Mouse (Mus musculus) ES-E14 (cell line): ENCODE measurements around the gene Faap20. TPM values are rescaled to one million over a fixed set of nuclear protein-coding genes. Genes with fewer than 3 reads are reported as not detected.

Experiments
- DNase-seq: peaks from one replicate; pipeline ENCODE4 v3.0.0-alpha.2; 2013; ENCODE audit warnings: low read depth, low spot score
- H3K27ac ChIP-seq: 2 replicates; pipeline ENCODE4 v1.5.1; 2012; ENCODE audit warnings: low read depth, mild to moderate bottlenecking, low read length, moderate library complexity, mixed read lengths; ENCODE audit not compliant: poor library complexity, insufficient read depth, severe bottlenecking
- H3K36me3 ChIP-seq: 2 replicates; pipeline ENCODE4 v1.6.1; 2012; ENCODE audit warnings: mild to moderate bottlenecking, low read length, moderate library complexity, mixed read lengths; ENCODE audit not compliant: control insufficient read depth, poor library complexity, insufficient read depth, severe bottlenecking
- H3K4me1 ChIP-seq, 2 experiments: fragments of 150-350 bp in 1 of 2; sonication (generic) in 1 of 2; 2 replicates each; pipeline ENCODE4 v1.6.1; 2012; ENCODE audit warnings: low read length in 2 of 2, mild to moderate bottlenecking in 1 of 2, mixed read lengths in 1 of 2; ENCODE audit not compliant: control insufficient read depth in 2 of 2, insufficient read depth in 2 of 2, poor library complexity in 1 of 2
- H3K4me3 ChIP-seq, 2 experiments: fragments of 150-350 bp in 1 of 2; sonication (generic) in 1 of 2; 2 replicates each; pipeline ENCODE4 v1.5.1; 2012; ENCODE audit warnings: low read length in 2 of 2, low read depth in 1 of 2, mild to moderate bottlenecking in 1 of 2, mixed read lengths in 1 of 2; ENCODE audit not compliant: insufficient read depth in 1 of 2, poor library complexity in 1 of 2, severe bottlenecking in 1 of 2
- H3K9ac ChIP-seq: 2 replicates; pipeline ENCODE4 v1.6.1; 2012; ENCODE audit warnings: low read depth, mild to moderate bottlenecking, low read length, mixed read lengths; ENCODE audit not compliant: poor library complexity, insufficient read depth, severe bottlenecking
- H3K9me3 ChIP-seq: fragments of 150-350 bp; sonication (generic); 2 replicates; pipeline ENCODE4 v1.6.1; 2012; ENCODE audit warnings: low read depth, mild to moderate bottlenecking, low read length; ENCODE audit not compliant: control insufficient read depth, insufficient read depth
- CHD2 ChIP-seq: IDR thresholded peaks from 2 replicates; pipeline ENCODE4 v1.6.1; 2014; ENCODE audit warnings: mild to moderate bottlenecking, low read depth, low read length, inconsistent platforms
- HCFC1 ChIP-seq: IDR thresholded peaks from 2 replicates; pipeline ENCODE4 v1.6.1; 2012; ENCODE audit warnings: low read length, inconsistent platforms, borderline replicate concordance; ENCODE audit not compliant: insufficient read depth
- MAFK ChIP-seq: IDR thresholded peaks from 2 replicates; pipeline ENCODE4 v1.6.1; 2014; ENCODE audit warnings: mild to moderate bottlenecking, low read depth, low read length, inconsistent platforms; ENCODE audit not compliant: insufficient read depth
- ZC3H11A ChIP-seq: IDR thresholded peaks from 2 replicates; pipeline ENCODE4 v1.6.1; 2012; ENCODE audit warnings: low read depth, mild to moderate bottlenecking, inconsistent platforms, low read length, borderline replicate concordance
- ZNF384 ChIP-seq: IDR thresholded peaks from 2 replicates; pipeline ENCODE4 v1.6.1; 2012; ENCODE audit warnings: low read depth, low read length, inconsistent platforms
- in situ Hi-C, 2 experiments: fragments of 600-800 bp; cut with MboI; formaldehyde crosslinking; loops; one replicate each; pipeline ENCODE4 v1.15.1; 2025; ENCODE audit warnings: low sequenced_read_pairs in 2 of 2, inconsistent platforms in 1 of 2; ENCODE audit not compliant: unreplicated experiment in 2 of 2
- total RNA-seq: library from RNA; depleted of rRNA; stranded (reverse); fragments of 300-350 nt; gene quantifications from 2 replicates; pipeline ENCODE4 v1.2.3, GENCODE M21; 2012

The Faap20 gene
- total RNA-seq, 1 experiment, result 17.8 TPM

- H3K4me3 ChIP-seq, result no peak overlapping the region
- H3K4me1 ChIP-seq, result peaks cover 0 to 4% of the 10 kb centered on the region in 2 experiments; a peak in 1 of 4 replicates
- no peaks in the 10 kb centered on the region for H3K9me3 ChIP-seq
- H3K27ac ChIP-seq, result no peak overlapping the region
- no peaks in the 10 kb centered on the region for H3K36me3 ChIP-seq
- DNase-seq, result no peak
- H3K9ac ChIP-seq, result no peak overlapping the region
- no peak for TF ChIP-seq ZC3H11A
- in situ Hi-C loops, result loop anchor here in 1 of 2 experiments (25.0 kb wide), 1 partner anchor 354 kb away; the partner anchor contains the start of gene Fam213b
Measured at GRCm38 (mm10) chr4:155241789-155242188, 7.8 kb upstream of the Faap20 start.

GRCm38 (mm10) chr4:155242292-155242691, 7.3 kb upstream of the Faap20 start:
- H3K27ac ChIP-seq, result no peak overlapping the region
- H3K4me3 ChIP-seq, result no peak overlapping the region
- H3K36me3 ChIP-seq, result no peaks in the 10 kb centered on the region
- TF ChIP-seq MAFK (no peak), ZNF384 (no peak), ZC3H11A (no peak), HCFC1 (no peak), CHD2 (no peak)
- H3K9me3 ChIP-seq, result no peaks in the 10 kb centered on the region
- in situ Hi-C loops, result loop anchor here in 1 of 2 experiments (25.0 kb wide), 1 partner anchor 355 kb away; the partner anchor contains the start of gene Fam213b
- no peak overlapping the region for H3K9ac ChIP-seq
- DNase-seq, result no peak
- H3K4me1 ChIP-seq, result peaks cover 2 to 4% of the 10 kb centered on the region in 2 experiments; a peak in 1 of 4 replicates

GRCm38 (mm10) chr4:155243233-155243632, 6.4 kb upstream of the Faap20 start:
- Histone ChIP-seq H3K4me3 (no peak overlapping the region), H3K36me3 (no peaks in the 10 kb centered on the region), H3K9ac (no peak overlapping the region), H3K27ac (no peak overlapping the region), H3K9me3 (no peaks in the 10 kb centered on the region), H3K4me1 (peaks cover 2 to 4% of the 10 kb centered on the region in 2 experiments; a peak in 1 of 4 replicates)
- TF ChIP-seq CHD2 (no peak), ZC3H11A (no peak), ZNF384 (no peak), MAFK (no peak), HCFC1 (no peak)
- DNase-seq, result no peak
- in situ Hi-C loops, result loop anchor here in 1 of 2 experiments (25.0 kb wide), 1 partner anchor 356 kb away; the partner anchor contains the start of gene Fam213b

GRCm38 (mm10) chr4:155245770-155246492, 3.7 kb upstream of the Faap20 start:
- Histone ChIP-seq H3K4me1 (peaks cover 3 to 9% of the 10 kb centered on the region in 2 experiments; a peak in 1 of 4 replicates), H3K36me3 (no peaks in the 10 kb centered on the region), H3K9ac (no peak overlapping the region), H3K9me3 (no peaks in the 10 kb centered on the region), H3K4me3 (no peak overlapping the region), H3K27ac (no peak overlapping the region)
- no peak for TF ChIP-seq ZC3H11A
- TF ChIP-seq ZNF384, result no peak
- TF ChIP-seq HCFC1, result no peak
- TF ChIP-seq MAFK, result no peak
- TF ChIP-seq CHD2, result no peak
- in situ Hi-C loops, result loop anchor here (5.0 to 25.0 kb wide), 2 partner anchors 154 to 359 kb away; partner anchors contain the start of gene Fam213b (in 1 of the 2)
- no peak for DNase-seq
